Mouse (Mus musculus): ENCODE results near the gene Sema6d. TPM values are rescaled to one million over a fixed set of nuclear protein-coding genes. Genes with fewer than 3 reads are reported as not detected.

Sema6d gene
- total and polyA plus RNA-seq, 3 experiments, result 13.8 to 16.4 (median 14.0) TPM

DNA sequence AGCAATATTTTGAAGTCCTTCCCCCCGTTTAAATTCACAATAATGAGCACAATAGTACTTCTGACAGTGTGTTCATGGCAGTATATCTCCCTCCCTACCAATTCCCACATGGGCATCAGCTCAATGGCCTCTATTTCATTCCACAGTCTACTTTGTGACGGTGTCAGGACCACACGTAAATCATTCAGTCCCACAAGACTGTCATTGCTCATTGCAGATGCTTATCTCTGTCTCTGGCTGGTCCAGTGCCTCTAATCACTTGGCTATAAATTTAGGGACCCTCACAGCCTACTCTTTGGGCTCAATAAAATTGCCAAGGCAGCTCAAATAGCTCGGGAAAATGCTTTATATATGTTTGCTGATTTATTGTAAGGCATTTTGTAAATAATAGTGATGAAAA lies 441.3 kb downstream of the Sema6d start:
- TF ChIP-seq POLR2A (IDR thresholded peaks at IDR 0.05; ENCODE audit: insufficient read depth, low read depth, low read length) (no peak), CTCF (IDR thresholded peaks at IDR 0.05) (no peak), EP300 (IDR thresholded peaks at IDR 0.05; ENCODE audit: insufficient read depth, low read depth, low read length) (no peak)
- no peak for DNase-seq
- 81% methylated on average over 4 of the region's 4 CpGs for WGBS
- H3K4me3 ChIP-seq, result no peak overlapping the region
- no peaks in the 10 kb centered on the region for H3K79me2 ChIP-seq (replicated peaks; ENCODE audit: control insufficient read depth, insufficient read depth, low read length)
- no peaks in the 10 kb centered on the region for H3K36me3 ChIP-seq (ENCODE audit: control insufficient read depth, insufficient read depth, low read length)
- H3K27ac ChIP-seq, result no peak overlapping the region
- H3K4me1 ChIP-seq (ENCODE audit: control insufficient read depth, insufficient read depth, low read length), result no peaks in the 10 kb centered on the region
- intact Hi-C loops (cut with DNase I), result no loop called here
- no peaks in the 10 kb centered on the region for H3K27me3 ChIP-seq (ENCODE audit: control insufficient read depth, insufficient read depth, low read length)
- no peak overlapping the region for H3K9ac ChIP-seq (ENCODE audit: low read depth, low read length)

DNA sequence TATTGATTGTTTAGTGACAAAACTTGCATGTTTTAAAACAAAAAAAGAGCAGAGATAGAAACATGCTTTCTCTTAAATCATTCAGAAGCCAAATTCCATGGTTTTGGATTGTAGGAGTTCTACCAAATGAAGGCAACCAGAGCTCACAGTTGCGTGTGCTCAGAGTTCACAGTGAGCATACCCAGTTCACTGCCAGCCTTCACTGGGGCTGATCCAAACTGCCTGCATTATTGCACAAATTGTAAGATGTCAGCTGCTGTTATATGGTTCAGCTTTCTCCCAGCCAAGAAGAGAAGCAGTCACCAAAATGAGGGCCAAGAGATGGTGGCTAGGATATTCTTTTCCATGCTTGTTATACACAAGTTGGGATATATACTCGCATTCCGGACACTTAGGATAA lies 443.1 kb downstream of the Sema6d start:
- no peak for DNase-seq
- H3K27me3 ChIP-seq (ENCODE audit: control insufficient read depth, insufficient read depth, low read length), result no peaks in the 10 kb centered on the region
- TF ChIP-seq CTCF (IDR thresholded peaks at IDR 0.05) (no peak), POLR2A (IDR thresholded peaks at IDR 0.05; ENCODE audit: insufficient read depth, low read depth, low read length) (no peak), EP300 (IDR thresholded peaks at IDR 0.05; ENCODE audit: insufficient read depth, low read depth, low read length) (no peak)
- H3K79me2 ChIP-seq (replicated peaks; ENCODE audit: control insufficient read depth, insufficient read depth, low read length), result no peaks in the 10 kb centered on the region
- intact Hi-C loops (cut with DNase I), result no loop called here
- H3K4me3 ChIP-seq, result no peak overlapping the region
- H3K36me3 ChIP-seq (ENCODE audit: control insufficient read depth, insufficient read depth, low read length), result no peaks in the 10 kb centered on the region
- no peak overlapping the region for H3K9ac ChIP-seq (ENCODE audit: low read depth, low read length)
- no peaks in the 10 kb centered on the region for H3K4me1 ChIP-seq (ENCODE audit: control insufficient read depth, insufficient read depth, low read length)
- 97% methylated on average over 3 of the region's 3 CpGs for WGBS
- no peak overlapping the region for H3K27ac ChIP-seq

DNA sequence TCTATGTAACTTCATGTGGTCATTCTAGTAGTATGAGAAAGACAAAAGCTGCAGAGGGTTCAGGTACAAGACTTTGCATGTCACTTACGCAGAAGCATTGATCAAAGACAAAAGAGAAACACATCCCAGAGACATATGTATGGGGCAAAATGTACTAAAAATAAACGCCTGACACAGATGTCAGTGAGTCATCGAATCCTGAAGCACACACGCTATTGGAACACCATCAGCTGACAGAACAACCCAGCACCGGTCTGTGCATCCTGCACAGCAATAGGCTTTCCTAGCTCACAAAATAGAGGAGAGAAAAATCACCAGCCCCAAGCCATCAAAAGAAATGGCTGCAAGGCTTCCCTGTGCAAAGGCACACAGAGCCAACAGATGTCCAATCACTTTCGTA lies 443.8 kb downstream of the Sema6d start:
- Histone ChIP-seq H3K27ac (no peak overlapping the region), H3K79me2 (replicated peaks; ENCODE audit: control insufficient read depth, insufficient read depth, low read length) (no peaks in the 10 kb centered on the region), H3K4me1 (ENCODE audit: control insufficient read depth, insufficient read depth, low read length) (no peaks in the 10 kb centered on the region), H3K36me3 (ENCODE audit: control insufficient read depth, insufficient read depth, low read length) (no peaks in the 10 kb centered on the region), H3K4me3 (no peak overlapping the region), H3K27me3 (ENCODE audit: control insufficient read depth, insufficient read depth, low read length) (no peaks in the 10 kb centered on the region), H3K9ac (ENCODE audit: low read depth, low read length) (no peak overlapping the region)
- intact Hi-C loops (cut with DNase I), result no loop called here
- no peak for TF ChIP-seq EP300 (IDR thresholded peaks at IDR 0.05; ENCODE audit: insufficient read depth, low read depth, low read length)
- no peak for TF ChIP-seq CTCF (IDR thresholded peaks at IDR 0.05)
- no peak for TF ChIP-seq POLR2A (IDR thresholded peaks at IDR 0.05; ENCODE audit: insufficient read depth, low read depth, low read length)
- 58% methylated on average over 6 of the region's 6 CpGs for WGBS
- no peak for DNase-seq

DNA sequence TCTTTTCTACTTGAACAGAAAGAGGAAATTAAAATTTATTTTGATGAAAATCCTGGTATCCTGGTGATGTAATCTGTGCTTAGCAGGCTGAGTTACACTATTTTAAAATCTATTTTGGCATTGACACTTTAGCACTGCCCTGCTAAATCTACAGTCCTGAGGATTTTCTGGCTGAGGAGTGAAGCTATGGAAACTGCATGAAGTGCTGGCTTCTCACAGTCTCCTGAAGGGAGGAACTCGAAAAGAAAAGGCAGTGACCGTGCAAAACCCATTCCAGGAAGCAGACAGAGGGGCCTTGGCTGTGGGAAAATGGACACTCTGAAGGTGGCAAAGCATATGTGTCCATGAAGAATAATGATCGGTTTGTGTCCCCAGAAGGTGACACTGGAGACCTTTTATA lies 460.5 kb downstream of the Sema6d start:
- Histone ChIP-seq H3K9ac (ENCODE audit: low read depth, low read length) (no peak overlapping the region), H3K27me3 (ENCODE audit: control insufficient read depth, insufficient read depth, low read length) (no peaks in the 10 kb centered on the region), H3K4me1 (ENCODE audit: control insufficient read depth, insufficient read depth, low read length) (peaks cover 8% of the 10 kb centered on the region), H3K36me3 (ENCODE audit: control insufficient read depth, insufficient read depth, low read length) (no peaks in the 10 kb centered on the region; the same call in 1 of the 2 replicates), H3K4me3 (no peak overlapping the region), H3K27ac (no peak overlapping the region; the same call in 1 of the 2 replicates), H3K79me2 (replicated peaks; ENCODE audit: control insufficient read depth, insufficient read depth, low read length) (no peaks in the 10 kb centered on the region)
- WGBS, result 47% methylated on average over 3 of the region's 3 CpGs
- DNase-seq, result no peak
- TF ChIP-seq POLR2A (IDR thresholded peaks at IDR 0.05; ENCODE audit: insufficient read depth, low read depth, low read length), result no peak
- no peak for TF ChIP-seq CTCF (IDR thresholded peaks at IDR 0.05)
- intact Hi-C loops (cut with DNase I), result loop anchor here (10.0 kb wide), 1 partner anchor 366 kb away; no protein-coding TSS in a partner anchor

DNA sequence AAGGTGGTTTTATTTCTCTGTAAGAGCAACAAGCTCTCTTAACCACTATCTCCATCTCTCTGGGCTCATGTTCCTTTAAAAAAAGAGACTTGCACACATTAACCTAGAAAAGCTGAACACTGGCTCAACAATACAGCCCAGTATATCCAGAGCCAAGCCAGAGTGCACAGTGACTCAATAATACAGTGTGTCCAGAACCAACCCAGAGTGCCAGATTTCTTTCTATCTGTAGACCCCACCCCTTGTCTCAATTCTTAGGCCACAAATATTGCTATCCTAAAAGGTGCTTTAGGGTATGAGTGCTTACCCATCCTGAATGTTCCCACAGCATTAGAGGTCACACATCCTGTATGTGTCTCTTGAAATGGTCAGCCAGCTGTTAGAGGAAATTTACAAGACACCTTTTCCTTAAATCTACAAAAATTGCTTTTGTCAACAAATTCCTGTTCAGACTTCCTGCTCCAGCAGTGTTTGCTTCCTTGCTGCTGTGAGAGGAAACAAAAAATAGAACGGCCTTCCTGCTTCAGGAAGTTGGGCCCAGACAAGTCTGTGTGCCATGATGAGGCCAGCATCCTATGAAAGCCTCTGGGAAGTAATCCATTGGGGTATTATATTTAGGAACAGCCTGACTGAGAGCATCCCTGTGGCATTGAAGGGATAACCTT lies 465.1 kb downstream of the Sema6d start:
- no peak overlapping the region for H3K9ac ChIP-seq (ENCODE audit: low read depth, low read length)
- DNase-seq, result peak in 1 of 2 experiments; percentile 48
- WGBS, result 27% methylated on average over 1 of the region's 1 CpGs
- intact Hi-C loops (cut with DNase I), result loop anchor here (1.0 to 10.0 kb wide), 3 partner anchors 54 to 370 kb away; no protein-coding TSS in a partner anchor
- H3K4me1 ChIP-seq (ENCODE audit: control insufficient read depth, insufficient read depth, low read length), result peaks cover 10% of the 10 kb centered on the region
- no peak overlapping the region for H3K4me3 ChIP-seq
- no peaks in the 10 kb centered on the region for H3K27me3 ChIP-seq (ENCODE audit: control insufficient read depth, insufficient read depth, low read length)
- H3K27ac ChIP-seq, result peak overlapping the region; percentile 70
- H3K79me2 ChIP-seq (replicated peaks; ENCODE audit: control insufficient read depth, insufficient read depth, low read length), result no peaks in the 10 kb centered on the region
- TF ChIP-seq POLR2A (IDR thresholded peaks at IDR 0.05; ENCODE audit: insufficient read depth, low read depth, low read length) (no peak), CTCF (IDR thresholded peaks at IDR 0.05) (no peak), EP300 (IDR thresholded peaks at IDR 0.05; ENCODE audit: insufficient read depth, low read depth, low read length) (0 out of 2 replicates have a peak, but pooled peaks have one; percentile 20)
- H3K36me3 ChIP-seq (ENCODE audit: control insufficient read depth, insufficient read depth, low read length), result no peaks in the 10 kb centered on the region; the same call in 1 of the 2 replicates

DNA sequence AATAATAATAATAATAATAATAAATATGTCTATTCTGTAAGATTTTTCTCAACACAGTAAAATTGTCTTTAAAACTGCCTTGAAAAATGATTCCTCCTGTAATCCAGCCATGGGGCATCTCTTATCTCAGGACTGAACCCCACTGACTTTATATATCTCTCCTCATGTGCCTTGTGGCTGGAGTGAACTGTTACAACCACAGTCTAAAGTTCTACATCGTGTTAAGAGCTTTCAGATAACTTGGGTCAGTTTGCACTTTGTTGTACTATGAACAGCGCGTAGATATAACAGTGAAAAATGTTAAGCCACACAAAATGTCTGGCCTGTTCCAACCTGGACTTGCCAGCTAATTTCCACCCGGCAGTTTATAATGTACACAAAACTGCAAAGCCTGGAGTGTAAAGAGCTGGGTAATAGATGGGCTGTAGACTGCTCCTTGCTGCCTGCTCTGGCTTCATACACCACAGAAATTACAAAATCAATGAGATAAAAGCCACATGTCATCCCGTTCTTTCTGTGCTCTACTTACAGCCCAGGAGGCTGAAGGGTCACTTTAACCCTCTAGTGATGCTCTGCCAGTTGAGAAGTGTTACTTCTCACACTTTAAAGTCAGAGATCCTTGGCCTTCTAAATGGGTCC lies 467.2 kb downstream of the Sema6d start:
- TF ChIP-seq CTCF (IDR thresholded peaks at IDR 0.05), result no peak
- TF ChIP-seq EP300 (IDR thresholded peaks at IDR 0.05; ENCODE audit: insufficient read depth, low read depth, low read length), result no peak
- TF ChIP-seq POLR2A (IDR thresholded peaks at IDR 0.05; ENCODE audit: insufficient read depth, low read depth, low read length), result no peak
- no peak overlapping the region for H3K27ac ChIP-seq
- intact Hi-C loops (cut with DNase I), result loop anchor here (10.0 kb wide), 1 partner anchor 372 kb away; no protein-coding TSS in a partner anchor
- no peak for DNase-seq
- H3K79me2 ChIP-seq (replicated peaks; ENCODE audit: control insufficient read depth, insufficient read depth, low read length), result no peaks in the 10 kb centered on the region
- H3K4me1 ChIP-seq (ENCODE audit: control insufficient read depth, insufficient read depth, low read length), result peaks cover 8% of the 10 kb centered on the region
- no peak overlapping the region for H3K4me3 ChIP-seq
- no peak overlapping the region for H3K9ac ChIP-seq (ENCODE audit: low read depth, low read length)
- H3K36me3 ChIP-seq (ENCODE audit: control insufficient read depth, insufficient read depth, low read length), result no peaks in the 10 kb centered on the region; the same call in 1 of the 2 replicates
- H3K27me3 ChIP-seq (ENCODE audit: control insufficient read depth, insufficient read depth, low read length), result no peaks in the 10 kb centered on the region
- WGBS, result 88% methylated on average over 5 of the region's 5 CpGs
